Mouse (Mus musculus): ENCODE measurements around the gene Lrrc75a. TPM values are rescaled to one million over a fixed set of nuclear protein-coding genes. Genes with fewer than 3 reads are reported as not detected.

The Lrrc75a gene
- total RNA-seq, 2 experiments from 2014 or later, result 18.7 to 21.8 TPM

GRCm38 (mm10) chr11:62565747-62566146, 82.6 kb downstream of the Lrrc75a start:
- intact Hi-C loops (cut with DNase I), result no loop called here
- no peak for DNase-seq (ENCODE audit: low spot score in 2 of 2)

- intact Hi-C loops (cut with DNase I), result no loop called here
- no peak for DNase-seq (ENCODE audit: low spot score in 2 of 2)
Measured at GRCm38 (mm10) chr11:62563590-62563989, 84.7 kb downstream of the Lrrc75a start.

- no peak for DNase-seq (ENCODE audit: low spot score in 2 of 2)
- intact Hi-C loops (cut with DNase I), result no loop called here
Measured at GRCm38 (mm10) chr11:62560463-62561016, 87.8 kb downstream of the Lrrc75a start.

GRCm38 (mm10) chr11:62558961-62559646, 89.2 kb downstream of the Lrrc75a start:
- intact Hi-C loops (cut with DNase I), result no loop called here
- DNase-seq (ENCODE audit: low spot score in 2 of 2), result no peak

GRCm38 (mm10) chr11:62558152-62558551, 90.2 kb downstream of the Lrrc75a start:
- DNase-seq (ENCODE audit: low spot score in 2 of 2), result no peak
- intact Hi-C loops (cut with DNase I), result no loop called here

- intact Hi-C loops (cut with DNase I), result no loop called here
- DNase-seq (ENCODE audit: low spot score in 2 of 2), result no peak
Measured at GRCm38 (mm10) chr11:62557205-62557604, 91.1 kb downstream of the Lrrc75a start.

- intact Hi-C loops (cut with DNase I), result no loop called here
- DNase-seq (ENCODE audit: low spot score in 2 of 2), result no peak
Measured at GRCm38 (mm10) chr11:62555896-62556412, 92.4 kb downstream of the Lrrc75a start.

- no peak for DNase-seq (ENCODE audit: low spot score in 2 of 2)
- intact Hi-C loops (cut with DNase I), result no loop called here
Measured at GRCm38 (mm10) chr11:62554934-62555517, 93.3 kb downstream of the Lrrc75a start.

Other genes with a start within 250 kb of the Lrrc75a start
- 1 to 10 TPM; 5.5 to 6.4 TPM for gene Pigl, start 190.1 kb downstream of the Lrrc75a start, total RNA-seq (2021)
- gene Ncor1, start 190.0 kb downstream of the Lrrc75a start, total RNA-seq (2021), result 100 to 1,000 TPM; 237 to 292 TPM
- 10 to 100 TPM; 38.7 to 47.9 TPM for gene Cenpv, start 109.3 kb downstream of the Lrrc75a start, total RNA-seq (2021)
- 1,000 to 10,000 TPM; 1,698 to 1,876 TPM for gene Ubb, start 97.4 kb downstream of the Lrrc75a start, total RNA-seq (2021)
- gene Trpv2, start 74.0 kb downstream of the Lrrc75a start, total RNA-seq (2021), result 10 to 100 TPM; 17.5 to 19.2 TPM
- 10 to 100 TPM; 20.2 to 27.0 TPM for gene Mmgt2, start 141 bp upstream of the Lrrc75a start, total RNA-seq (2021)
- gene Zfp287, start 83.4 kb upstream of the Lrrc75a start, total RNA-seq (2021), result 10 to 100 TPM; 14.0 to 19.1 TPM
- not detected for gene Gm10428, start 104.6 kb upstream of the Lrrc75a start, total RNA-seq (2021)
- gene Zfp286, start 140.9 kb upstream of the Lrrc75a start, total RNA-seq (2021), result 10 to 100 TPM; 19.8 to 27.2 TPM
- gene Trim16, start 171.7 kb upstream of the Lrrc75a start, total RNA-seq (2021), result 1 to 10 TPM; 2.3 to 2.4 TPM
- gene Fbxw10, start 198.5 kb upstream of the Lrrc75a start, total RNA-seq (2021), result under 1 TPM; 0.39 to 0.74 TPM
- 10 to 100 TPM; 29.4 to 29.6 TPM for gene Tvp23b, start 230.9 kb upstream of the Lrrc75a start, total RNA-seq (2021)